Mouse (Mus musculus): ENCODE measurements around the gene Bcl9l. TPM values are rescaled to one million over a fixed set of nuclear protein-coding genes. Genes with fewer than 3 reads are reported as not detected.

The Bcl9l gene
- polyA plus RNA-seq, 1 experiment from 2014 or later: 9.1 TPM

DNA sequence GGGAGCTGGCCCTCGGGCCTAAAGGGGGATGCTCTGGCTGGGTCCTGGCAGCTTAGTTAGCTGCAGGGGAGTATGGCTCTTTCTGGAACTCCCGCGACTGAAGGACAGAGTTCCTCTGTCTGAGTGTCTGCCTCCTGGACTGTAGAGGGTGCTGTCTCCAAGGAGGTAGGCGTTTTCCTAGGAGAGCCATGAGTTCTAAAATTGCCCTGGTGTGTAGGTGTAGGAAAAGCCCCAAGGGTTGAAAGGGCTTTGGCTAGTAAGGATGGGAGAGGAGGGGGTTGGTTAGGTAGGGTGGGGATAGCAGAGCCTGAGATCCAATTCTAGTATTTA, 27.8 kb upstream of the Bcl9l start, which contains the start of gene Upk2:
Gene Upk2 (minus strand): TSS at position 86 of the 330 bp plus-strand sequence.
- TF ChIP-seq CTCF (IDR thresholded peaks at IDR 0.05; ENCODE audit: low read depth): peak; percentile 44; the same call in 1 of the 2 replicates
- H3K27me3 ChIP-seq (ENCODE audit: insufficient read depth, low read length): no peaks in the 10 kb centered on the region
- peak within 1 kb of the TSS; percentile 32; the same call in 1 of the 2 replicates for H3K4me2 ChIP-seq (ENCODE audit: low read length)
- H3K36me3 ChIP-seq (ENCODE audit: insufficient read depth, low read length): no peaks in the 10 kb centered on the region
- 27% methylated on average over 4 of the region's 4 CpGs for WGBS
- DNase-seq (ENCODE audit: low spot score) (no peak), ATAC-seq (replicated peaks; ENCODE audit: low FRiP score, low read depth) (no peak)
- H3K9me3 ChIP-seq (replicated peaks; ENCODE audit: low read length): no peaks in the 10 kb centered on the region
- no peak within 1 kb of the TSS; the same call in 1 of the 2 replicates for H3K4me3 ChIP-seq (replicated peaks; ENCODE audit: low read depth, low read length)
- H3K4me1 ChIP-seq (replicated peaks; ENCODE audit: insufficient read depth, low read length): no peaks in the 10 kb centered on the region
- H3K9ac ChIP-seq (ENCODE audit: low read depth, low read length): no peak within 1 kb of the TSS
- H3K27ac ChIP-seq: no peak within 1 kb of the TSS

DNA sequence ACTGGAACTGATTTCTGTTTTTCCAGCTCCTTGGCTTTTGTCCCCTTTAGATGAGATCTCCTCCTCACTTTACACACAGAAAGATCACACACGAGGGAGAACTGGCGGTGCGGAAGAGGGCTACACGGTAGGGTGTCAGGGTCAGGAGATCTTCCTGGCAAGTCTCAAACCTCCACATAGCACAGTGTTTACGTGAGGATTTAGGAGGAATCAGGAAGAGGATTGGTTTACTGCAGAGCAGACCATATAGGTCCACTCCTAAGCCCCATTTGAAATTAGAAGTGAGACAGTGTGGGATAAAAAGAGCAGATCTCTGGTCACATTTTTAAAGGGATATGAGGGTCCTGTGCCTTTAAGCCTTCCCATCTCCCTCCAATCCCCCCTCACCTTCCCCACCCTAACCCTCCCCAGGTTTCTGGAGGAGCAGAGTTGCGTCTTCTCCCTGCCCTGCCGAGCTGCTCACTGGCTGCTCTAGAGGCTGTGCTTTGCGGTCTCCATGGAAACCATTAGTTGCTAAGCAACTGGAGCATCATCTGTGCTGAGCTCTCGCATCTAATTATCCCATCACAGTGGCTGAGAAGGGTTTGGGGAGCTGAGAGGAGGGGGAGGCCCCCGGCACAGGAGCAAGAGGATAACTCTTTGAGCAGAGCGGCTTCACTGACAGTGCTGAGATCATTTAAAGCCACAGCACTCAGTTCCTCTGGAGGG, 25.4 kb upstream of the Bcl9l start:
- peak; percentile 32 for DNase-seq (ENCODE audit: low spot score)
- Histone ChIP-seq H3K4me1 (replicated peaks; ENCODE audit: insufficient read depth, low read length) (no peaks in the 10 kb centered on the region), H3K36me3 (ENCODE audit: insufficient read depth, low read length) (no peaks in the 10 kb centered on the region), H3K27me3 (ENCODE audit: insufficient read depth, low read length) (no peaks in the 10 kb centered on the region), H3K9me3 (replicated peaks; ENCODE audit: low read length) (no peaks in the 10 kb centered on the region), H3K27ac (no peak overlapping the region), H3K9ac (ENCODE audit: low read depth, low read length) (no peak overlapping the region), H3K4me2 (ENCODE audit: low read length) (no peak overlapping the region), H3K4me3 (replicated peaks; ENCODE audit: low read depth, low read length) (no peak overlapping the region)
- WGBS: 6% methylated on average over 11 of the region's 11 CpGs
- ATAC-seq (replicated peaks; ENCODE audit: low FRiP score, low read depth): no peak
- no peak for TF ChIP-seq CTCF (IDR thresholded peaks at IDR 0.05; ENCODE audit: low read depth)

- H3K27me3 ChIP-seq (ENCODE audit: insufficient read depth, low read length): no peaks in the 10 kb centered on the region
- H3K9me3 ChIP-seq (replicated peaks; ENCODE audit: low read length): no peaks in the 10 kb centered on the region
- DNase-seq (ENCODE audit: low spot score): no peak
- no peak for TF ChIP-seq CTCF (IDR thresholded peaks at IDR 0.05; ENCODE audit: low read depth)
- no peak for ATAC-seq (replicated peaks; ENCODE audit: low FRiP score, low read depth)
- H3K36me3 ChIP-seq (ENCODE audit: insufficient read depth, low read length): no peaks in the 10 kb centered on the region
- no peaks in the 10 kb centered on the region for H3K4me1 ChIP-seq (replicated peaks; ENCODE audit: insufficient read depth, low read length)
- H3K9ac ChIP-seq (ENCODE audit: low read depth, low read length): no peak overlapping the region
- no peak overlapping the region for H3K27ac ChIP-seq
- H3K4me3 ChIP-seq (replicated peaks; ENCODE audit: low read depth, low read length): no peak overlapping the region
- H3K4me2 ChIP-seq (ENCODE audit: low read length): no peak overlapping the region
- 77% methylated on average over 5 of the region's 5 CpGs for WGBS
These were observed 20.7 kb upstream of the Bcl9l start for GRCm38 (mm10) chr9:44461950-44462349.

DNA sequence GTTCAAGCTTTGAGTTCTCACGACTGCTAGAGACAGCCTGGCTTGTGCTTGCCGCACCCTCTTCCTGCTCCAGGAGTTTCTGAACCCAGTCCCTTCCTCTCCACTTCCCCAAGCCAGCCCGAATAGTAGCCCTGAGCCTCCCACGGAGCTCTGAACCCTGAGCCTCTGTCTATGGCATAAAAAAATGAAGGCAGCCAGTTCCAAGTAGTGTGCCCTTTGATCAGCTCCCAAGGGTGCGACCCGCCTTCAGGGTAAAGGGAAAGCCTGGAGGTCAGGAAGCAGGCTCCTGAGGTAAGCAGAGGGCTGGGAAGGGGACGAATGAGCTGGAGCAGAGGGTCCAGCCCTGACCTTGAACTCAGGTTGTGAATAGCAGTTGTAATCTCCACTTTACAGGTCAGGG, 14.4 kb upstream of the Bcl9l start:
- ATAC-seq (replicated peaks; ENCODE audit: low FRiP score, low read depth) (no peak), DNase-seq (ENCODE audit: low spot score) (no peak)
- H3K27ac ChIP-seq: no peak overlapping the region
- no peak overlapping the region for H3K9ac ChIP-seq (ENCODE audit: low read depth, low read length)
- no peaks in the 10 kb centered on the region for H3K4me1 ChIP-seq (replicated peaks; ENCODE audit: insufficient read depth, low read length)
- 38% methylated on average over 7 of the region's 7 CpGs for WGBS
- no peak for TF ChIP-seq CTCF (IDR thresholded peaks at IDR 0.05; ENCODE audit: low read depth)
- H3K9me3 ChIP-seq (replicated peaks; ENCODE audit: low read length): no peaks in the 10 kb centered on the region
- H3K27me3 ChIP-seq (ENCODE audit: insufficient read depth, low read length): no peaks in the 10 kb centered on the region
- H3K4me2 ChIP-seq (ENCODE audit: low read length): no peak overlapping the region
- H3K36me3 ChIP-seq (ENCODE audit: insufficient read depth, low read length): no peaks in the 10 kb centered on the region
- H3K4me3 ChIP-seq (replicated peaks; ENCODE audit: low read depth, low read length): no peak overlapping the region

DNA sequence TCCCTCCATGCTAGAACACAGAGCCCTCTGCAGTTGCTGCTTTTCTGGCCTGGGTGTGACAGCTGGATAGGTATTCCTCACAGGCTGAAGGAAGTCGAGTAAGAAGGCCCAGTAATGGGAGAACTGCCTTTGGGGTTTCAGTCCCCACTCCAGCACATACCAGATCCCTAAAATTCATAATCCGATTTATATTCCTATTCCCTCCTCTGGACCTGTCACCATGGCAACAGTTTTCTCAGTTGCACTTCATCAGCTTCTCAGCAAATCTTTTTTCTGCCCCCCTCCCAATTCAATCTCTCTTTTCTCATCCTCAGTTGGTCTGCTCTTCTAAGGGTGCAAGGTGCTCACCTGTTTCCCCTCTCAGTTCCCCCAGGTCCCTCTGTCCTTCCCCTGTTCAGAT, 13.8 kb upstream of the Bcl9l start:
- 66% methylated on average over 2 of the region's 2 CpGs for WGBS
- Histone ChIP-seq H3K4me3 (replicated peaks; ENCODE audit: low read depth, low read length) (no peak overlapping the region), H3K36me3 (ENCODE audit: insufficient read depth, low read length) (no peaks in the 10 kb centered on the region), H3K9ac (ENCODE audit: low read depth, low read length) (no peak overlapping the region), H3K27me3 (ENCODE audit: insufficient read depth, low read length) (no peaks in the 10 kb centered on the region), H3K9me3 (replicated peaks; ENCODE audit: low read length) (no peaks in the 10 kb centered on the region), H3K4me2 (ENCODE audit: low read length) (no peak overlapping the region), H3K4me1 (replicated peaks; ENCODE audit: insufficient read depth, low read length) (no peaks in the 10 kb centered on the region), H3K27ac (no peak overlapping the region)
- ATAC-seq (replicated peaks; ENCODE audit: low FRiP score, low read depth) (no peak), DNase-seq (ENCODE audit: low spot score) (no peak)
- no peak for TF ChIP-seq CTCF (IDR thresholded peaks at IDR 0.05; ENCODE audit: low read depth)

DNA sequence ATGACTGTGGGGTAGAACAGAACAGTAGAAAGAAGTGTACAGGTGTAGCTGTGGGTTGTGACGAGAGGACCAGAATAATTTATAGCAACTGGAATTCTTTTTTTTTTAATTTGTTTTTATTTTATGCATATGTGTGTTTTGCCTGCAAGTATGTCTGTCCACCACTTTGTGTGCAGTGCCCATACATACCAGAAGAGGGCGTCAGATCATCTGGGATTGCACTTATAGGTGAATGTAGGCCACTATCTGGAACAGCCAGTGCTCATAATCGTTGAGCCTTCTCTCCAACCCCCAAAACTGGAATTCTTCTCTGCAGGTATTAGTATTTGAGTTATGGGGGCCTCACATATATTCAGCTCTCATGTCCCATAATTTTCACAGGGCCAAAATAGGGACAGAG, 9.4 kb upstream of the Bcl9l start:
- no peak overlapping the region for H3K9ac ChIP-seq (ENCODE audit: low read depth, low read length)
- ATAC-seq (replicated peaks; ENCODE audit: low FRiP score, low read depth): no peak
- no peak overlapping the region for H3K4me2 ChIP-seq (ENCODE audit: low read length)
- H3K36me3 ChIP-seq (ENCODE audit: insufficient read depth, low read length): no peaks in the 10 kb centered on the region
- no peaks in the 10 kb centered on the region for H3K27me3 ChIP-seq (ENCODE audit: insufficient read depth, low read length)
- no peaks in the 10 kb centered on the region for H3K9me3 ChIP-seq (replicated peaks; ENCODE audit: low read length)
- no peak overlapping the region for H3K4me3 ChIP-seq (replicated peaks; ENCODE audit: low read depth, low read length)
- DNase-seq (ENCODE audit: low spot score): no peak
- peak; percentile 44 for TF ChIP-seq CTCF (IDR thresholded peaks at IDR 0.05; ENCODE audit: low read depth)
- no peak overlapping the region for H3K27ac ChIP-seq
- H3K4me1 ChIP-seq (replicated peaks; ENCODE audit: insufficient read depth, low read length): peaks cover 5% of the 10 kb centered on the region; the same call in 1 of the 2 replicates
- 64% methylated on average over 3 of the region's 3 CpGs for WGBS

- WGBS: 50% methylated on average over 1 of the region's 1 CpGs
- Histone ChIP-seq H3K4me2 (ENCODE audit: low read length) (no peak overlapping the region), H3K4me1 (replicated peaks; ENCODE audit: insufficient read depth, low read length) (peaks cover 5% of the 10 kb centered on the region; the same call in 1 of the 2 replicates), H3K27ac (no peak overlapping the region), H3K9me3 (replicated peaks; ENCODE audit: low read length) (no peaks in the 10 kb centered on the region), H3K27me3 (ENCODE audit: insufficient read depth, low read length) (no peaks in the 10 kb centered on the region), H3K9ac (ENCODE audit: low read depth, low read length) (no peak overlapping the region), H3K4me3 (replicated peaks; ENCODE audit: low read depth, low read length) (no peak overlapping the region), H3K36me3 (ENCODE audit: insufficient read depth, low read length) (no peaks in the 10 kb centered on the region)
- TF ChIP-seq CTCF (IDR thresholded peaks at IDR 0.05; ENCODE audit: low read depth): no peak
- ATAC-seq (replicated peaks; ENCODE audit: low FRiP score, low read depth): no peak
- no peak for DNase-seq (ENCODE audit: low spot score)
These were observed 8.3 kb upstream of the Bcl9l start for GRCm38 (mm10) chr9:44474327-44474726.

Data from kidney, postnatal 0 days (tissue).